Mouse (Mus musculus): ENCODE measurements around the gene Acot1.
"Not testable (repeated sequence)": the region's sequence is repeated elsewhere in the genome, so short reads cannot be mapped to it uniquely, and the experiment has no call there.

Gene Acot1

DNA sequence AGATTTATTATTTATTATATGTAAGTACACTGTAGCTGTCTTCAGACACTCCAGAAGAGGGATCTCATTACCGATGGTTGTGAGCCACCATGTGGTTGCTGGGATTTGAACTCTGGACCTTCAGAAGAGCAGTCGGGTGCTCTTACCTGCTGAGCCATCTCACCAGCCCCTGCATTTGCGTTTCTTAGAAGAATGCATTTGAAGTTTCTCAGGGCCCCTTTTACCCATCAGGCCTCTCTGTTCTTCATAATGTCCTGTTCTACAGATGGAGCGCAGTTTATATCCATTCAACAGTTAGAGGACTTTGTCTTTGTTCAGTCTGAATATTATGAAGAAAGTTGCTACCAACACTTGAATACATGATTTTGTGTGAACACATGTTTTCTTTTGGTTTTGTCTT is 13.0 kb downstream of the Acot1 start:
- not testable (repeated sequence) for DNase-seq (ENCODE audit: low spot score)

DNA sequence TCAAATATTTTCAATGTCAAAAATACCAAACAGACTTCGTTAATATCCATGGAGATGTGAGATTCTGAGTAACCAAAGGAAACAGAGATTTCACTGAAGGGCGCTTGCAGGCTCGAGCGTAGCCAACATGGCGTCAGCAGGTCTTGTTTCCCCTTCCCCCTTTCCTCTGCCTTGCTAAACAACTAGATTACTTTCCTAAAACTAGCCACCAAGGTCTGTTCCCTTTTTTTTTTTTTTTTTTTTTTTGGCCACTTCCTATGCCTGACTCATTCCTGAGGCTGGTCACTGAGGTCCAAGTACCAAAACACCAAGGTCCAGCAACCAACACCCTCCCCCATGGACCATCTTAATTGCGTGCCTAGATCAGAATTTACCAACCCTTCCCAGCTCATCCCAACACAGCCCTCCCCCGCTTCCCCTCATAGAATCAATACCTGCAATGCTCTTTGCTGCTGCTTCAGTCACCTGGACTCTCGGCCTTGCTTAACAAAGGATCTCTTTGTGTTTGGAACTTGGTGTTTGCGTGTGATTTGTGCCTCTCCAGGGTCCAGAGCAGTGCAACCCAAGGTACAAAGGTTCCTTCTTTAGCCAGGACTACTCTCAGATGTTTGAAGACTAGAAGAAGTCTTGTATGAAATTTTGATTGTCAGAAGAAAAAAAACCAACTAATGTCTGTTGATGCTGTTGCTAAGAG is 13.9 kb downstream of the Acot1 start:
- DNase-seq (ENCODE audit: low spot score), result no peak

DNA sequence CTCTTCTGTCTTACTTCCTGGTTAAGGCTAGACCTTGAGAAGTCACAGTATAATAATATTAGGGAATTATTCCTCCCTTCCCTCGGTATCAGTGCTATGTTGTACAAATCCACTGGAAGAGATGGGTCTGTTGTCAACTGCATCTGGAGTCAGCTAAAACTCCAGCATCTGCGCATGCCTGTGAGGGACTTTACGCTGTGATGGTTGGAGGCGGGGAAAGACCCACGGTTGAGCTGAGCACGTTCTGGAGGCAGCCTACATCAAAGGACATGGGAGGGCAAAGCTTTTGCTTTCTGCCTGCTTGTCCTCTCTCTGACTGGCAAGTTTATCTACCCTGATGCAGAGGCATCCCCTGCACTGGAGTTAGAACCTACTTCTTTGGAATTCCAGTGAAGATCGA is 16.6 kb downstream of the Acot1 start:
- no peak for DNase-seq (ENCODE audit: low spot score)

GRCm38 (mm10) chr12:84028328-84028727 is 19.0 kb downstream of the Acot1 start:
- not testable (repeated sequence) for DNase-seq (ENCODE audit: low spot score)

DNA sequence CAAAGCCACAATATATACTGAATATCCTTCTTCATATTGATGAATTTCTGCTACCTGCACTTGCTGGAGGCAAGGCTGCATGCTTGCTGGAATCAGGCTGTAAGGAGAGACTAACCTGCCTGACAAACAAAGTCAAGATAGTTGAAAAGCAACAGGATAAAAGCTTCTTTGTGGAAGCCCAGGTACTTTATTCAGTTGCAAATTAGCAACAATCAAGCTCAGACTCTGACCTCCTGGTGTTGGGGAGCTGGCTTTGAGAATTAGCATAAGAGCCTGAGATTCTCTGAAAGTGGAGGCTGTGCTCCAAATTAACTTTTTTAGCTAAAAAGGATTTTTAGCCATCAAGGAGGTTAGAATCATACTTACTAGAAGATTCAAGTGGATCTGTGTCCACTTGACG is 19.8 kb downstream of the Acot1 start:
- not testable (repeated sequence) for DNase-seq (ENCODE audit: low spot score)

DNA sequence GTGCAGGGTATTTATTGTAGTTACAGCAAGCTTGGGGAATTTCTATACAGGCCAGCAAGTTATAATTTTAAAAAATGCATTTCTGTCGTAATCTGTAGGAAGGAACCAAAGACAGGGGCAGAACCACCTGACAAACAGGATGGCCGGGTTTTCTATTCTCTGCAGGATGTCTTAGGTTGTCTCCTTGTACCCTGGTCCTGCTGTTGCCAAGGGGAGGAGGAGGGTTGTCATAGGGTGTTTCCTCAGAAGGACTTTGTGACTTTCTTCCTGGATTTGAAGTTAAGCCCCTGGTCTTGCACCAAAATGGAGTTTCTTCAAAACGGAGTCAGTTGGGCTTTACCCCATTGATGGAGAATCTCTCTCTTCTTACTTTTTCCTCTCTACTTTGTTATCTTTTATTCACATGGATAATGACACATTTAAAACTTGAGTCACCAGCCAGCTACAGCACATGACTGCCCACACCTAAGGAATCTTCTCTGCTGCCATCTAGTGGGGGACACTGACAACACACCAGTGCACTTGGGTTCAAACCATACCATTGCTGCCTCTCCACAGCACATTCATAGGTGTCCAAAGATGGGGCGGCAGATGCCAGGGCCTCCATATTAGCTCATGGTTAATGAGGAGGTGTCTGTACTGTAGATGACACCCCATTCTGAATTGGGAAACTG is 21.5 kb downstream of the Acot1 start:
- DNase-seq (ENCODE audit: low spot score), result peak; percentile 27

DNA sequence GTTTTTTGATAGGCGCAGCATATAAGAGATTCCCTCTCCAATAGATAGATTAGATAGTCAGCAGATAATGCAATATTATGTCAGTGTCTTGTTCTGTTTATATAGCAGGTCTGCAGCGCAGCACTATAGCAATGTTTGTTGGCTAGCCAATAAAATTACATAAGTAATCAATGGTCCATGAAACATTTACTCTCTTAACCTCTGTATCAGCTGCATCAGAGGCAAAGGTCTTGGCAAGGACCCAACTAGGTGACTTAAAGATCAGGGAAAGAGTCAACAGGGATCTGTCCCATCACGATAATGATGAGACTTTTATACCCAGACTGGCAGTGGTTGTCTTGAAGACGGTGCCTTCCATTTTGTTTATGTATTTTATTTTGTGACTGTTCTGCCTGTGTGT is 23.6 kb downstream of the Acot1 start:
- DNase-seq (ENCODE audit: low spot score), result no peak

- DNase-seq (ENCODE audit: low spot score), result not testable (repeated sequence)
Measured at GRCm38 (mm10) chr12:84033302-84033701, 24.0 kb downstream of the Acot1 start.

DNA sequence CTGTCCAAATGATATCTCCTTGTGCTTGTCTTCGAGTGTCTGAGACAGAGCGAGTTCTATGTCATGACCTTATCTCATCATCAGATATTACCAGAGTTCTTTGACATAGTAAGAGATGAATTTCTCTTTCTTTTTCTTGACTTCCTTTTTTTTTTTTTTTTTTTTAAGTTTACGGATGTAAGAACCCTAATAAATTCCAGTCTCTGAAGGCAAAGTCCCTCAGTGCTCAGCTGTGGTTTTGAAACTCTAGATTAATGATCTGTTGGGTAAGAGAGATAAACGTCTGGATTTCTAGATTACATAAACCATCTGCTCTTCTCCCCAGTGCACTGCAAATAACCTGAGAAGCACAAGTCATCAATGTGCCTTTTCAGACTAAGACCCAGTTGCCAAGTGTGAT is 24.8 kb downstream of the Acot1 start:
- no peak for DNase-seq (ENCODE audit: low spot score)

- not testable (repeated sequence) for DNase-seq (ENCODE audit: low spot score)
Measured at GRCm38 (mm10) chr12:84038241-84038640, 29.0 kb downstream of the Acot1 start, which contains the start of gene Acot4. Gene Acot4, plus strand, starts transcription at chr12:84038379.

- DNase-seq (ENCODE audit: low spot score), result not testable (repeated sequence)
Measured at GRCm38 (mm10) chr12:84038691-84039111, 29.4 kb downstream of the Acot1 start, which contains the start of gene Gm49366. Gene Gm49366, plus strand, starts transcription at chr12:84038935.

DNA sequence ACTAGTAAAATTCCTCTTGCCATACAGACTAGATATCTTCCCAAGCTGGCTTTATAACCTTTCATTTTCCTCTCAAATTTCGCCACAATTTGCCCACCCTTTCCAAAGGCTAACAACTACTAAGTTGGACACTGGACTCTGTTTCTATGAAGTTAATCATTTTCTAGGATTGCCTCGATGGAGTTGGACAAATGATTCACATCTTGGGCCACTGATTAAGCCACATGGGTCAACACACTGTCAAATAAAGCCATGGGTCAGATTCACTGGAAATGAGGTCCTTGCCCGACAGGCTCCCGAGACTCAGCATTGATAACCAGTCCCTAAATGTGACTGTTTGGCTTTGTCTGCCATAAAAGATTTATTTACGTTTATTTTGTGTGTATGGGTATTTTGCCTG is 33.0 kb downstream of the Acot1 start:
- no peak for DNase-seq (ENCODE audit: low spot score)

DNA sequence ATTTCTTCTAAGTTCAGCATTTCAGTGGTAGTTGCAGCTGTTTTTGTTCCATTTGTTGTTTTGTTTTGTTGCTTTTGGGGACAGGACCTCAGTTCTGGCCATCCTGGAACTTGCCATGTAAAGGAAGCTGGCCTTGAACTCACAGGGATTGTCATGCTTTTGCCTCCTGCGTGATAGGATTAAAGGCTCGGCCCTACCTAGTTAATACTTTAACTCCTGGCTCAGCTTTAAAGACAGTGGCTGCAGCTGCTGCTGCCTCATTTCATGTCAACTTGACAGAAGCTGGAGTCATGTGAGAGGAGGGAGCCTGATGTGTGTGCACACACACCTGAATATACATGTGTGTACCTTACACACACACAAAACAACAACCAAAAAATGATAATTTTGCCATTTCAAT is 34.8 kb downstream of the Acot1 start:
- no peak for DNase-seq (ENCODE audit: low spot score)

DNA sequence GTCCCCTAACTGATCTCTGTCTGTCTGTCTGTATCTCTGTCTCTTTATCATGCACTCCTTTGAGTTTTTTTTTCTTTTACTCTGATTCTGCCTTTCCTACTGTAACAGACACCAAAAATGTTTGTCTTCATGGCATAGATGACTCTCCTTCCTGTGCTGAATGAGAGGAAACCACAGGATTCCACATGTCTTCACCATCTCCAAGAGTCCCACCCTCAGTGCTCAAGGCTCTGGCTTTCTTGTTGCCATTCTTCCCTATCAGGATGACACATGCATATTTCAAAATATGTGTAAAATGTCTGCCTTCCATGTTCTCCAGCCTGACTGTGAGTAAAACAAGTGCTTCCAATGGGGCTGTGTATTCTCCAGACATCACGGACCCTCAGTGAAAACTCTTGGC is 37.6 kb downstream of the Acot1 start:
- no peak for DNase-seq (ENCODE audit: low spot score)

GRCm38 (mm10) chr12:84050744-84051143 is 41.5 kb downstream of the Acot1 start:
- not testable (repeated sequence) for DNase-seq (ENCODE audit: low spot score)

DNA sequence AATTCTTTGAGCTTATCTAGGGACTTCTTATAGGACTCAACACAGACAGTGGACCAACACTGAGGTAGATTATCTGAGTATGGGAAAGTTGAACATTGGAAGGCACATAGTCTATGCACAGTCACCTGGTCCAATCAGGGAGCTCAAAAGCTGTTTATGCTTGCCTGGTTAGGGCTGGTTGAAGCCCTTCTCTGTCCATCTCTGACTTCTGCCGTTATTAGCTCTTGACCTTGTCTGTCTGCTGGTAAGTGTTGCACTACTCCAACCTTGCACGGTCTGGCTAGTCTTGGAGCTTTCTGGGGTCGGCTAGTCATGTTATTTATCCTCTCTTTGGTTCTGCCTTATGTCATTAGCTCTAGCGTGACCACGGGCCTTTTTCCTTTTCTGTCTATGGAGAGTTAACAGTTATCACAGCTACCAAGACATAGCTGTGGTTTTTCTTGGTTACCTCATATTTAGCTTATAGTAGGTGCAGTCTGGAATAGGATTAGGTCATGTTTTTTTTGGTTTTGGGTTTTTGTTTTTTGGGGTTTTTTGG is 42.7 kb downstream of the Acot1 start, which contains the start of gene Acot3:
Gene Acot3, plus strand, starts transcription at position 208 of the 538 bp plus-strand sequence.
- no peak for DNase-seq (ENCODE audit: low spot score)

GRCm38 (mm10) chr12:84052609-84053008 is 43.3 kb downstream of the Acot1 start:
- no peak for DNase-seq (ENCODE audit: low spot score)

DNA sequence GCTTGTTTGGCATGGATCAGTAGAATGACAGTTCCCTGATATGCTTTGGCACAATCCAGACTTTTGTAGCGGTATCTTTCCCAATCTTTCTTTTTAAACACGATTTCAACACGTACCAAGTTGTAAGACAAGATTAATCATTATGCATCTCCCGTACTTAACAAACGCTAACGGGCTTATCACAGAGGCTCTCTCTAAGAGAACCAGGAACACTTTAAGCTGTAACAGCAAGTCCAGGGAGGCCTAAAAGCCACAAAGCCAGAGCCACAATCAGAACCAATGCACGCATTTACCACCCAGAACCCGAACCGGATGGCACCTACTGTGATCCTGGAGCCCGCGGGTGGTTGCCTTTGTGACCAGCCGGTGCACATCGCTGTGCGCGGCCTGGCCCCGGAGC is 43.9 kb downstream of the Acot1 start:
- no peak for DNase-seq (ENCODE audit: low spot score)

DNA sequence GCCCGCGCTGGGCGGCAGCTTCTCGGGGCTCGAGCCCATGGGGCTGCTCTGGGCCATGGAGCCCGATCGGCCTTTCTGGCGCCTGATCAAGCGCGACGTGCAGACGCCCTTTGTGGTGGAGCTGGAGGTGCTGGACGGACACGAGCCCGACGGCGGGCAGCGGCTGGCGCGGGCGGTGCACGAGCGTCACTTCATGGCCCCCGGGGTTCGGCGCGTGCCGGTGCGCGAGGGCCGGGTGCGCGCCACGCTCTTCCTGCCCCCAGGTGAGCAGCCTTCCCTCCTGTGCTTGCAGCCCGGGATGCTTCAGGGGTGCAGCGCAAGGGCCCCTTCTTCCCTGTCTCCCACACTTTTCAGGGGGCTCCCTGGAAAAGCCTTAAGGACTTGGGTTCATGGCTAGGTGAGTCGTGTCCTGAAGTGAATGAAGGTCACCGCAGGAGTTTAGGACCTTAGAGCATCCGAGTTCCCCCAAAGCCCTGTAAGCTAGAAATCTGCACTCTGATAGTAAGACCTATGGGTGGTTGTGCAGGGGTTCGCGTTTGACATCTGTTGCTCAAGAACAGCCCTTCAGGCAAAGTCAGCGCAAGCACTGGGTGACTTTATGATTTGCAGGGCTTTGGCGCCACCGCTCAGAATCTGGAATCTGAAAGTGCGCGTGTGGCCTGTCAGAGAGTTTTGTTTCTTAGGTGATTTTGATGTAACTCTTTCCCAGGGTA is 44.5 kb downstream of the Acot1 start:
- DNase-seq (ENCODE audit: low spot score), result no peak

- DNase-seq (ENCODE audit: low spot score), result no peak
Measured at GRCm38 (mm10) chr12:84060946-84061345, 51.7 kb downstream of the Acot1 start.

DNA sequence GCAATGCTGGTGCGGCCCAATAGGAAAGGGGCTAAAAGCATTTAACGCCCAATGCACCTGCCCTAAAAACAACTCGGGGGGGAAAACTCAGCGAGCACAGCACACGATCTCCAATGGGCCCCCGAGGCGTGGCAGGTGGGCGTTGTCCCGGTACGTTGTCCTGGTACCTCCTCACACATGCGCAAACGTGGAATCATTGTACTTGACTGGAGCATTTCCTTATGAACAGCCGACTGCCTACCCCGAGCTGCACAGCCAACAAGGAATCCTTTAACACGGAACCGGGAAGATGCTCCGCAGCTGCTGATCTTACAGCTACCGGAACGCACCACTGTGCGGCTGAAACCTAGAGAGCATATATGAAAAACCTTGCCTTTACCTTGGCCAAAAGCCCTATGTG is 53.0 kb downstream of the Acot1 start:
- no peak for DNase-seq (ENCODE audit: low spot score)

DNA sequence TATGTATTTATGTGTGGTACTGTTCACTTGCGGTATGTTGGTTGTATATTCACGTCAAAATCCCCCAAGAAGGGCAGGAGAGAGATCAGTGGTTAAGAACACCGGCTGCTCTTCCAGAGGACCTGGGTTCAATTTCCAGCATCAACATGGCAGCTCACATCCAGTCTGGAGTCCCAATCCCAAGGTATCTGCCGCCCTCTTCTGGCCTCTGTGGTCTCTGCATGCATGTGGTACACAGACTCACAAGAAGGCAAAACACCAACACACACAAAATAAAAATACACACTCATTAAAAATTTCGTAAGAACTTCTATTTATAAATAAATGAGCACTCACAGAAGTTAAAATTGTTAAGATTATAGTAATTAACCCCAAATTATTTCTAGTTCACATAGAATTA is 53.9 kb downstream of the Acot1 start:
- no peak for DNase-seq (ENCODE audit: low spot score)

GRCm38 (mm10) chr12:84063833-84064232 is 54.5 kb downstream of the Acot1 start:
- no peak for DNase-seq (ENCODE audit: low spot score)
